Mouse (Mus musculus) embryonic facial prominence, embryonic 10.5 days (tissue): ENCODE data around the gene Dnajc15. TPM values are rescaled to one million over a fixed set of nuclear protein-coding genes. Genes with fewer than 3 reads are reported as not detected.
A peak's percentile ranks its signal among the peaks of the same experiment; 100 is the strongest.

Experiments used
- DNase-seq: peaks from one replicate; pipeline ENCODE4 v3.0.0-alpha.2; 2017; ENCODE audit warnings: low spot score
- H3K27ac ChIP-seq: fragments of 300-500 bp; sonication (generic); replicated peaks from 2 replicates; pipeline ENCODE4 v1.5.1; 2016; ENCODE audit warnings: mild to moderate bottlenecking
- H3K27me3 ChIP-seq: fragments of 300-500 bp; sonication (generic); replicated peaks from 2 replicates; pipeline ENCODE4 v1.6.1; 2016; ENCODE audit warnings: low read depth, mild to moderate bottlenecking; ENCODE audit not compliant: poor library complexity, severe bottlenecking
- H3K36me3 ChIP-seq: fragments of 300-500 bp; sonication (generic); replicated peaks from 2 replicates; pipeline ENCODE4 v1.6.1; 2016; ENCODE audit warnings: mild to moderate bottlenecking, moderate library complexity
- H3K4me1 ChIP-seq: fragments of 300-500 bp; sonication (generic); 2 replicates; pipeline ENCODE4 v1.6.1; 2016
- H3K4me3 ChIP-seq: fragments of 300-500 bp; sonication (generic); 2 replicates; pipeline ENCODE4 v1.5.1; 2016; ENCODE audit warnings: mild to moderate bottlenecking, moderate library complexity
- H3K9me3 ChIP-seq: fragments of 300-500 bp; sonication (generic); 2 replicates; pipeline ENCODE4 v1.6.1; 2016; ENCODE audit warnings: mild to moderate bottlenecking
- WGBS: fragments of 180-500 bp; shearing (Covaris S2); methylation state at CpG from one replicate; pipeline ENCODE4 v1.1.7; 2016; 5-methylcytosine and 5-hydroxymethylcytosine counted together
- polyA plus RNA-seq: library from polyadenylated mRNA; unstranded; fragments of >200 nt; fragmentation: Nextera tagmentation; extraction: Ambion mirVana; gene quantifications from 2 replicates; pipeline ENCODE4 v1.2.1, GENCODE M21; 2016

Dnajc15 gene
- polyA plus RNA-seq, 1 experiment from 2014 or later: 110 TPM

DNA sequence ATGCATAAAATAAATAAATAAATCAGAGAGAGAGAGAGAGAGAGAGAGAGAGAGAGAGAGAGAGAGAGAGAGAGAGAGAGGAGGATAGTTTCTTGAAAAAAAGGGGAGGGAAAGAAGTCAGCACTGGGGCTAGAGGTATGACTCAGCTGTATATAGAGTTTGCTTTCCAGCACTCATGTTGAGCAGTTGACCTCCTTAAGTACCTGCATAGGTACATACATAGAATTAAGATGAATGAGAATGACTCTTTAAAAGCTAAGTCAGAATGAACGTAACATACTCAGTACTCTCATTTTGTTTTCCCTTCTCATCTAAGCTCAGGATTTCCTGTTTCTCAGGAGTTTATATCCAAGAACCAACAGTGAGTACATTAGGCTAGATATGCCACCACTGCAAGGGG is 62.0 kb downstream of the Dnajc15 start:
- Histone ChIP-seq H3K4me1 (no peaks in the 10 kb centered on the region), H3K27me3 (no peaks in the 10 kb centered on the region), H3K9me3 (no peaks in the 10 kb centered on the region), H3K36me3 (no peaks in the 10 kb centered on the region), H3K4me3 (no peak overlapping the region), H3K27ac (no peak overlapping the region)
- 94% methylated on average over 1 of the region's 1 CpGs for WGBS
- DNase-seq: no peak

GRCm38 (mm10) chr14:77811466-77811865 is 63.5 kb downstream of the Dnajc15 start:
- H3K27me3 ChIP-seq: no peaks in the 10 kb centered on the region
- H3K9me3 ChIP-seq: no peaks in the 10 kb centered on the region
- no peak overlapping the region for H3K4me3 ChIP-seq
- no peak overlapping the region for H3K27ac ChIP-seq
- DNase-seq: no peak
- H3K36me3 ChIP-seq: no peaks in the 10 kb centered on the region
- no peaks in the 10 kb centered on the region for H3K4me1 ChIP-seq
- 87% methylated on average over 5 of the region's 5 CpGs for WGBS

GRCm38 (mm10) chr14:77807836-77808235 is 67.1 kb downstream of the Dnajc15 start:
- Histone ChIP-seq H3K4me3 (no peak overlapping the region), H3K36me3 (no peaks in the 10 kb centered on the region), H3K9me3 (no peaks in the 10 kb centered on the region), H3K27ac (no peak overlapping the region), H3K27me3 (no peaks in the 10 kb centered on the region), H3K4me1 (peaks cover 10% of the 10 kb centered on the region)
- DNase-seq: no peak
- 79% methylated on average over 4 of the region's 4 CpGs for WGBS

DNA sequence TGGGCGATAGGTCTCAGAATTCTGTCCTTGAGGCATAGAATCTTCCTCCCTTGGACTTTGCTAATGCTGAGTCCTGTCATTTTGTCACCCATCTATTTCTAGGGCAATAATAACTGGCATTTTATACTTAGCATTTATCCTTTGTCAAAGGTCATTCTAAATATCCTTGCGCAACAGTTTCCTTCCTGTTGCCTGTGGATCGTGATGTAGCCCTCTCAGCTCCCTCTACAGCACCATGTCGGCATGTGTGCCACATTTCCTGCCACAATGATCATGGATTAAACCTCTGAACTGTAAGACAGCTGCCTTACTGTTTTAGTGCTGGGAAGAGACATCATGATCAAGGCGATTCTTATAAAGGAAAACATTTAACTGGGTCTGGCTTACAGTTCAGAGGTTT is 68.6 kb downstream of the Dnajc15 start:
- Histone ChIP-seq H3K9me3 (no peaks in the 10 kb centered on the region), H3K27me3 (no peaks in the 10 kb centered on the region), H3K27ac (no peak overlapping the region), H3K4me1 (peaks cover 25% of the 10 kb centered on the region), H3K4me3 (no peak overlapping the region), H3K36me3 (no peaks in the 10 kb centered on the region)
- WGBS: 83% methylated on average over 5 of the region's 5 CpGs
- no peak for DNase-seq

- Histone ChIP-seq H3K36me3 (no peaks in the 10 kb centered on the region), H3K27ac (0 out of 2 replicates have a peak overlapping the region, but pooled peaks have one; percentile 6), H3K4me3 (no peak overlapping the region), H3K27me3 (no peaks in the 10 kb centered on the region), H3K4me1 (peaks cover 39% of the 10 kb centered on the region), H3K9me3 (no peaks in the 10 kb centered on the region)
- DNase-seq: no peak
- whole genome bisulfite sequencing: 68% methylated on average over 5 of the region's 5 CpGs
Measured at GRCm38 (mm10) chr14:77802268-77802630, 72.7 kb downstream of the Dnajc15 start.

GRCm38 (mm10) chr14:77801571-77802267 is 73.2 kb downstream of the Dnajc15 start:
- Histone ChIP-seq H3K27me3 (no peaks in the 10 kb centered on the region), H3K27ac (peak overlapping the region; percentile 42; the same call in 1 of the 2 replicates), H3K4me3 (no peak overlapping the region), H3K36me3 (no peaks in the 10 kb centered on the region), H3K9me3 (no peaks in the 10 kb centered on the region), H3K4me1 (peaks cover 39% of the 10 kb centered on the region)
- 81% methylated on average over 17 of the region's 17 CpGs for WGBS
- DNase-seq: no peak

GRCm38 (mm10) chr14:77796506-77796905 is 78.4 kb downstream of the Dnajc15 start:
- 75% methylated on average over 4 of the region's 4 CpGs for WGBS
- peak; percentile 24 for DNase-seq
- no peak overlapping the region for H3K27ac ChIP-seq

GRCm38 (mm10) chr14:77795240-77795639 is 79.7 kb downstream of the Dnajc15 start:
- WGBS: 93% methylated on average over 5 of the region's 5 CpGs
- no peak for DNase-seq
- no peaks in the 10 kb centered on the region for H3K36me3 ChIP-seq
- H3K27ac ChIP-seq: no peak overlapping the region
- H3K9me3 ChIP-seq: no peaks in the 10 kb centered on the region
- H3K4me1 ChIP-seq: peaks cover 3% of the 10 kb centered on the region
- no peak overlapping the region for H3K4me3 ChIP-seq
- H3K27me3 ChIP-seq: no peaks in the 10 kb centered on the region

More at GRCm38 (mm10) chr14:77796506-77796905, 78.4 kb downstream of the Dnajc15 start:
- no peaks in the 10 kb centered on the region for H3K9me3 ChIP-seq
- H3K4me1 ChIP-seq: peaks cover 16% of the 10 kb centered on the region
- H3K4me3 ChIP-seq: no peak overlapping the region
- no peaks in the 10 kb centered on the region for H3K36me3 ChIP-seq
- H3K27me3 ChIP-seq: no peaks in the 10 kb centered on the region

DNA sequence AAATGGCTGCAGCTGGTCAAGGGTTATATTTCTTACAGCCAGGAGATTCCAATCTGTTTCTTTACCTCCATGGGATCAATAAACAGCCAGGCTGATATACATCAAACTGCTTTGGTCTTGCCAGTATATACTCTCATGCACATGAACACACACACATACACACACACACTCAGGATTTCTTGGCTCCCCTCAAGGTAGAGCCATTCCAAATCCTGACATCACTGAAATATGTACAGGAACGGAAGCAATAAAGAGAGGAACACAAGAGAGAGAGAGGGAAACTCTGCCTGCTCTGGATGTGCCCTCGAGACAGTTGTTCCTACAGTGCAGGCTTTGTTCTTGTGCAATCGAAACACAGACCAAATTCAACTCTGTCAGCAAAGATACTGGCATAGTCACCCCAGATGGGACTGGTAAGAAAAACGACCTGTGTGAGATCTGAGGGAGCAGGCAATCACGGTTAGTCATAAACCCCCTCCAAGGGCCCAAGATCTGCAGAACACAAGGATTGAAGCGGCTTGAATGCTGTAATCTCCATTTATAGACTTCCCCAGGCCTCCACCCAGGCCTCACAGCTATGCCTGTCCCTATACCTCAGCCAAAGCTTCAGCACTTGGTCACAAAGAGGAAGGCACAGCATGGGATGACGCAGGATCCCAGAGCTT is 80.5 kb downstream of the Dnajc15 start:
- Histone ChIP-seq H3K27me3 (no peaks in the 10 kb centered on the region), H3K27ac (no peak overlapping the region), H3K9me3 (no peaks in the 10 kb centered on the region), H3K4me3 (no peak overlapping the region), H3K36me3 (no peaks in the 10 kb centered on the region), H3K4me1 (no peaks in the 10 kb centered on the region)
- WGBS: 54% methylated on average over 7 of the region's 7 CpGs
- DNase-seq: no peak

DNA sequence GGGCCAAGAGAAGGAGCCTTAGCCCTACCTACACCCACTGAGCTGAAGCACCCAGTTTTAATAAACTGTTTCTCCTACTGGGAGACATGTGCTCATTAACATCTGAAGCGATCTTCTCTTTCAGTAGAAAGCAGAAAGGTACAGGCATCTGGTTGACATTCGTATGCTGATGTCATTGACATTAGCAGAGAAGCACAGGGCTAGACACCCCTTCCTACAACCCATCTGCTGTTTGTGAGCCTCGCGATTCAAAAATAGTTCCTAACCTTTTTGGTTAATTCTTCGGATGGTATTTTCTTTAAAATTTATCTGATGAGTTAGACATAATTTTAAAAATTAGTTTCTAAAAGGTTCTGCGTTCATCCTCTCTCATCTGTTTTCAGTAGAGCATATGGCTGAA is 81.9 kb downstream of the Dnajc15 start:
- H3K4me3 ChIP-seq: no peak overlapping the region
- DNase-seq: no peak
- 95% methylated on average over 6 of the region's 6 CpGs for WGBS

GRCm38 (mm10) chr14:77783217-77783616 is 91.7 kb downstream of the Dnajc15 start:
- Histone ChIP-seq H3K27ac (no peak overlapping the region), H3K36me3 (no peaks in the 10 kb centered on the region), H3K4me3 (no peak overlapping the region), H3K4me1 (no peaks in the 10 kb centered on the region), H3K27me3 (no peaks in the 10 kb centered on the region), H3K9me3 (no peaks in the 10 kb centered on the region)
- no peak for DNase-seq

More for the DNA sequence above, 81.9 kb downstream of the Dnajc15 start:
- Histone ChIP-seq H3K36me3 (no peaks in the 10 kb centered on the region), H3K27ac (no peak overlapping the region), H3K27me3 (no peaks in the 10 kb centered on the region), H3K9me3 (no peaks in the 10 kb centered on the region), H3K4me1 (no peaks in the 10 kb centered on the region)

DNA sequence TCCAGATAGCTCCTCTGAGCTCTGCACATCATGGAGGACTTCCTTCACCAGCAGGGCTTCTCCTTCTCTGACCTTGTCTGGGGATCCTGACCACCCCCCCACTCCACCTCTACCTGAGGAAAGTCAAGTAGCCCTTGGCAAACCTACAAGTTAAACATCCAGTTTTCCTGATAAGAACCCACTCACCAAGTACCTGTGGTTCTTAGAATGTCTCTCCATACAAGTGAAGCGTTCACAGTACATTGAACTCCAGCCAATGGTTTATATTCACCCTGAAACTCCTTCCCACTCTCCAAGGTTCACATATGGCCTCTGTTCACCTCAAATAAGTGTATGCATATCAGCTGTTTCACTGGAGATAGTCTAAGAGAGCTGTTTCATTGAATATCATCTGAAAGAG is 97.6 kb downstream of the Dnajc15 start:
- no peaks in the 10 kb centered on the region for H3K36me3 ChIP-seq
- DNase-seq: no peak
- H3K27me3 ChIP-seq: no peaks in the 10 kb centered on the region
- WGBS: 83% methylated on average over 1 of the region's 1 CpGs
- no peaks in the 10 kb centered on the region for H3K9me3 ChIP-seq
- no peak overlapping the region for H3K27ac ChIP-seq
- H3K4me3 ChIP-seq: no peak overlapping the region
- no peaks in the 10 kb centered on the region for H3K4me1 ChIP-seq

DNA sequence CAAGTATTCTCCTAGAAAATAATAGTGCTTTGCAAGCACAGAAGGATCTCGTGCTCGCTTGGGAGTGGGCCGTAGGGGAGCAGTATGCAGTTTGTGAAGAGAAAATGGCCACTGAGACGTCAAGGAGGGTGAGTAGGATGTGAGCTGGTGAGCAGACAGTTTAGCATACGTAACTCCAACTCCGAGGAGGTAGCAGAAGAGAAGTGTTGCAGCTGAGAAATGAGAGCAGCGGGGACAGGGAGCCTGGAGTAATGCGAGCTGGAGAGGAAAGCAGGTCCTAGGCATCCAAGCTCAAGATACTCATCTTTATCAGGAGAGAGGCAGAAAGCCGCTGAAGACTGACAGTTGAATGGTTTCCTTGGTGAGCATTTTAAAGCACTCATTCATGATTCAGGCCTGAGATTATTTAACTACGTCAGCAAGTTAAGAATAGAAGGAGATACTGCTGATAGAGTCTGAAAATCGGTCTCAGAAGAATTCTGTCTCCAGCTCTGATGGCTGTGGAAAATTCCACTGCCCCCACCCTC is 98.9 kb downstream of the Dnajc15 start:
- H3K4me1 ChIP-seq: no peaks in the 10 kb centered on the region
- no peak overlapping the region for H3K4me3 ChIP-seq
- DNase-seq: no peak
- H3K27me3 ChIP-seq: no peaks in the 10 kb centered on the region
- H3K27ac ChIP-seq: no peak overlapping the region
- WGBS: 89% methylated on average over 11 of the region's 11 CpGs
- no peaks in the 10 kb centered on the region for H3K9me3 ChIP-seq
- H3K36me3 ChIP-seq: no peaks in the 10 kb centered on the region
